Mouse (Mus musculus): ENCODE results near the gene Tmem200c.

DNA sequence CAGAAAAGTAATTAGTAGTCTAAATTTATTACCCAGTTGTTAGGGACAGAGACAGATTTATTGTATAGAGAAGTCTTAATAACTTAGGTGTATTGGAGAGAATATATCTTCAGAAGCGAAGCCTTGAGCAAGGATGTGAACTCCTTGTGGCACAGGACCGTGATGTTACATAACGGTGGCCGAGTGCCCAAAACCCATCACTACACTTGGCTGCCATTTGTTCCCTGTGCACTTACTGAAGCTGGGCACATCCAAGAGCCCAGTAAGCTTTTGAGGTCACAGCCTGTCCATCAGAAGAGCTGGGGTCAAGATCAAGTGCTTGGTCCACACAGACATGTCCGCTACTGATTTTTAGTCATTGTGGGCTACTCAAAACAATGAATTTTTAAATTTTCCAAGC is 19.5 kb downstream of the Tmem200c start:
- TF ChIP-seq GATA1 (IDR thresholded peaks at IDR 0.05; ENCODE audit: low read length) = no peak
- no peak for TF ChIP-seq TAL1 (IDR thresholded peaks at IDR 0.05; ENCODE audit: low read length)

All from erythroblast, embryonic 14.5 days (primary cell).